Mouse (Mus musculus): ENCODE measurements around the gene Baiap2. TPM values are rescaled to one million over a fixed set of nuclear protein-coding genes. Genes with fewer than 3 reads are reported as not detected.

The Baiap2 gene
- total RNA-seq, 2 experiments from 2014 or later = 197 to 200 TPM

DNA sequence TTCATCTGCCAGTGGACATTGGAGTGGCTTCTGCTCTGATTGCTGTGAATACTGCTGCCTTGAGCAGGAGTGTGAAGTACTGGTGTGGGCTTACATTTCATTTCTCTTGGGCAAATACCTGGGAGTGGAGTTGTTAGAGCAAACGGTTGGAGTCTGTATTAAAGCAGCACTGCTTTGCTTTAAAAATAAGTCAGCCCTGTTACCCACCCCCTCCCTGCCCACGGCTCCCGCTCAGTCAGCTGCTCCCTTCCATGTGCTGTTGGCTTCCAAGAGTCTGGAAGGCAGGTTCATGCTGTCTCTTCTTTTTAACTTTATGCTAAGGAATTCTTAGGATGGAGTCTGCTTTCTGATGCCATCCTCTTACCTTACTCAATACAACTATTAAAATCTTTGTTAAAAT is 18.9 kb downstream of the Baiap2 start:
- DNase-seq (ENCODE audit: low spot score in 2 of 2) = no peak

DNA sequence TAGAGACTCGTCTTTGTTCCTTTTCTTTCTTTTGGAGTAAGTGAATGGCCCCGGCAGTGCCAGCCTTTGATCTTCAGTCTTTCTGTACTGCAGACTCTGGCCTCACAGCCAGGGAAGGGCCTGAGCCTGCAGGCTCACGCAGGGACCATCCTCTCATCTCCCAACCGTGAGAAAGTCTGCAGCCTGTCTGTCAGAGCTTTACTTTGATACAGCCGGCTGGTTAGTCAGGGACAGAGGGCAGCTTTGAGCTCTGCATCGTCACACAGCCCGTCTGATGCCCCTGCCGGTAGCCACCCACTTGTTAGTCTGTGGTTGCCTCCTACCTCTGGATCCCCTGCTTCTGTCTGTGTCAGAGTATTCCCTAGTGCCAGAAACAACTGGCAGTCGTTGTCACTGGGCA is 22.5 kb downstream of the Baiap2 start:
- intact Hi-C loops (cut with DNase I) = no loop called here
- DNase-seq (ENCODE audit: low spot score in 2 of 2) = no peak

More for the DNA sequence above, 18.9 kb downstream of the Baiap2 start:
- intact Hi-C loops (cut with DNase I) = no loop called here

DNA sequence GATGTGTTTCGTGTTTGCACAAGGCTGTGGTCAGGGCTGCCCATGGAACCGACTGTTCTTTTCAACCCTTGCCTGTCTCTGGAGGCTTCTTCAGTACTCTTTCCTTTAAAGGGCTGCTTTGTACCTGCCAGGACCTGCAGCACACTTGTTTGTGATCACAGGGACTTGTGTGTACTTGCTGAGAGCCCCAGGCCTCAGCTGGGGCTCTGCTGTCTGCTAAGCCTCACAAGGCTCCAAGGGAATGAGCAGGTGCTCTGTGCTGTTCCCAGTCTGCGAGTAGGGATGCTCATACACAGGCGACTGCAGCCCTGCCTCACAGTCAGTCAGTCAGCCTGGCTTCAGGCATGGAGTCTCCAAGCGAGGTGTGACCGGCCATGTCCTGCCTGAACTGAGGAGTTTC is 23.7 kb downstream of the Baiap2 start:
- no peak for DNase-seq (ENCODE audit: low spot score in 2 of 2)
- intact Hi-C loops (cut with DNase I) = no loop called here

DNA sequence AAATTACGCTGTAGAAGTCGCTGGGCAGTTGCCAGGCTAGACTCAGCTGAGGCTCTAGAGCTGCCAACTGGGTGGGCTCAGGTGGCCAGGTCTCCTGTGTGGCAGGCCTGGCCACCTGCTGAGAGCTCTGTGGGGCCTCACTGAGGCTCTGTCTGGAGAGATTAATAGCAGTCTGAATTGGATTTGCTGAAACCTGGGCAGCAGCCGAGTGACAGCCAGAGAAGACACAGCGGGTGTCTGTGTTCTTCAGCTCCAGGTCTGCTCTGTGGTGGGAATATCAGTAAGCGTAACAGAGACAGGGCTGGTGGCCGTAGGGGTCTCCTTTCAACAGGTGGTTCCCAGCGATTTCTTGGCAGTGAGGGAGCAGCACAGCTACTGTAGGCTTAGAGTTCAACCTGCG is 24.8 kb downstream of the Baiap2 start:
- intact Hi-C loops (cut with DNase I) = no loop called here
- no peak for DNase-seq (ENCODE audit: low spot score in 2 of 2)

DNA sequence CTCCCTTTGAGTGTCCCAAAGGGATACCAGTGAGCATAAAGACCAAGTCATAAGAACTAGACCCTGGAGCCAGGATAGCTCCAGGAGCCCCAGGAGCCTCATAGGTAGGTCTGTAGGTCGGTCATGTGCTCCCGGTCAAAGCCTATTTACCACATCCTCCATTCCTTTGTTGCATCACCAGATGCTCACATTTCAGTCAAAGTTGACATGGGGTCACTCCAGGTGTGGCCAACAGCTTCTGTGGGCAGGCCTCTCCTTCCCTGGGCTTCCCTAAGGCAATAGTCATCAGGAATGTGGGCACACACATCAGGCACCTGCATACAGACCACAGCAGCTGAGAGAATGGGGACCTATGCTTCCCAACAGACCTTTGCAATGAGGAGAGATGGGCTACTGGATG is 25.3 kb downstream of the Baiap2 start:
- DNase-seq (ENCODE audit: low spot score in 2 of 2) = no peak
- intact Hi-C loops (cut with DNase I) = no loop called here

DNA sequence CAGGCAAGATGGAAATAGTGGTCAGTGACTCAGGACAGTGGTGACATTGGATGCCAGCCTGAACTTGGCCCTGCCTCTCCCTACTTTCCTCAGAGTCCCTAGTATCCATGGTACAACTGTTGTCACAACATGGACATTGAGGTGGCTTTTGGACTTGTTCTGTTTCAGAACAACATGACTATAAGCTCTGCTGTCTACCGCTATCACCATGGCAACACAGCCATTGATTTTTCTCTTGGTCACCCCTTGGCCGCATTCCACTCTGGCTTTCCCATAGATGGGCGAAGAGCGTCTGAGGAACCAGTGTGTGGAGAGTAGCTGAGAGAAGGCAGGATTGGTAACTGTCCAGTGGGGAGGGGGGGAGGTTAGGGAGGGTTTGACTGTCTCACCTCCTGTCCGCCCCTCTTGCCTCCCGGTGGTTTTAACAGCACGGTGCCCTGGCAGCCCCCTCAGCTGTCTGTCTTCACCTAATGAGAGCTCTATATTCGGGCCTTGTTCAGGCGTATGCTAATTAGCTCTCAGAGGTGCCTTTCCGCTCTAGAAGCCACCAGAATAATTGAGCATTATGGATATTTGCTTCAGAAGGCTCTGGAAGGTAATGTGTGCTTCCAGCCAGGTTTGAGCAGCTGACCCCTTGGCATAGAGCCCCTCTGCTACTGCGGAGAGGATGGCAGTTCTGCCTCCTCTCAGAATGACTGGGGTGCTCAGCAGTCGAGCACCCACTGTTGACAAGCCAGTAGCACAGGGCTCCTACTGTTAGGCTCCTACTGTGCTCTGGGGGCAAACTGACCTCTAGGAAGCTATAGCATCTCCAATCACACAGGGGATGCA is 27.7 kb downstream of the Baiap2 start:
- no peak for DNase-seq (ENCODE audit: low spot score in 2 of 2)
- intact Hi-C loops (cut with DNase I) = no loop called here

DNA sequence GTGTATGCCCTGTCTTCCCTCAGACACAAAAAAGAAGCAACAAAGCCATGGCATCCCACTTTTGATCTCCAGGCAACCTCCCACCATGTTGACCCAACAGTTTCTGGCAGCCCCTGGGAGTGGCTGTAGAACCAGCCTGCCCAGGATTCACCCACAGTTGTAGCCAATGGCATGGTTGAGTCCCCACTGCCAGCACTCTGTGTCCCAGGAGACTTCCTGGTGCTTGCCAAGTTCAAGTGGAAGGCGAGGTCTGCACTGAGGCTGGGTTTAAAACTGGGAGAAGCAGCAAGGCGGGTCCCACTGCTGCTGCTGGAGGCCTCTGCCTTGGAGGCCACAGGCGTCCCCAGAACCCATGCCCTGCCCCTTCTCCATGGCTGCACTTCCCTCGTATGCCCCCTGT is 31.2 kb downstream of the Baiap2 start:
- DNase-seq (ENCODE audit: low spot score in 2 of 2) = no peak
- intact Hi-C loops (cut with DNase I) = no loop called here

DNA sequence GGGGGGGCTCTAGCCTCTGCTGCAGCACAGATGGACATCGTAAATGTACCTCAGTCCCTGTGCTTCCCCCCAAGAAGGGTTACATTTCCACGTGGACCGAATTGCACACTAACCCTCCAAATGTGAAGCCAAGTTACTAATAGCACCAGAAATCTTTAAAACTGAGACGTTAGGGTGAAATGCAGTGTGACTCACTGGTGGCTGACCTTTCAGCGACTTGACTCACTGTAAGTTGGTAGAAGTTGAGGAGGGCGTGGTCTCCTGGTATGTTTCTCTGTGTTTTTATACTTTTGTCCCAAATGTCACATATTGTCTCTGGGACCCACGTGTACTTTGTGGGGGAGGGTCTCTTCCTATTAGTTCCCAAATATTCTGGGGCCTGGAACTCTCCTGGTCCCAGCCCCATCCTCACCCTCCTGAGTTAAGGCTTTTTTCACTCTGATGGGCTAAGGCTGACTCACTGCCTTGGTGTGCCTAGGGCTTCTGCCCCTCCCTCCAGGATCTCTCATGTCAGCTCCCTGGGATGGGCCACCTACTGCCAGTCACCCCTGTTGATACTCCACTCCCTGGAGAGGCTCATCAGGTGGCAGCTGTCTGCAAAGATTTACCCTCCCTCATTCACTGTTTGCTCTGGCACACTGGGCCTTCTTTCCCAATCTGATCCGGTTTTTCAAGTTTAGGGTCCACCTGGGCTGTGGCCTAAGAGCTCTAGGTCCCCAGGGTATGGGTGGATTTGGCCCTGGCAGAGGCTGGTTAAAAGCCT is 33.4 kb downstream of the Baiap2 start:
- no peak for DNase-seq (ENCODE audit: low spot score in 2 of 2)
- intact Hi-C loops (cut with DNase I) = no loop called here

DNA sequence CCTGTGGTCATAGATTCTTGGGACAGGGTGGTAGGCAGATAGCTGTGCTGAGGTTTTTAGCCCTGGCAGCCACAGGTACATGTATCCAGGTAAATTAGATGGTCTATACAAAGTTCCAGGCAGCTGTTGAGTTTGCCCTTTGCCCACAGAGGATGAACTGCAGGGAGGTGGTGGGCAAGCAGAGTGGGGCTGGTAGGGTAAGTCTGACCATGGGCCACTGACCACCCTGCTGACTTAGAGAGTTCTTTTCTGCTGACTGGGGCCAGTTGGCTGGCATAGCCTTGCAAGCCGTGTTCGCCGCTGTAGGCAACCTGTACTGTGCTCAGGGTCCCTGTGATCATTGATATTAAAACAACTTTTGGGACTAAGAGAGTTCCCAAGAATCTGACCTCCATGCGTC is 36.1 kb downstream of the Baiap2 start:
- DNase-seq (ENCODE audit: low spot score in 2 of 2) = no peak
- intact Hi-C loops (cut with DNase I) = no loop called here

DNA sequence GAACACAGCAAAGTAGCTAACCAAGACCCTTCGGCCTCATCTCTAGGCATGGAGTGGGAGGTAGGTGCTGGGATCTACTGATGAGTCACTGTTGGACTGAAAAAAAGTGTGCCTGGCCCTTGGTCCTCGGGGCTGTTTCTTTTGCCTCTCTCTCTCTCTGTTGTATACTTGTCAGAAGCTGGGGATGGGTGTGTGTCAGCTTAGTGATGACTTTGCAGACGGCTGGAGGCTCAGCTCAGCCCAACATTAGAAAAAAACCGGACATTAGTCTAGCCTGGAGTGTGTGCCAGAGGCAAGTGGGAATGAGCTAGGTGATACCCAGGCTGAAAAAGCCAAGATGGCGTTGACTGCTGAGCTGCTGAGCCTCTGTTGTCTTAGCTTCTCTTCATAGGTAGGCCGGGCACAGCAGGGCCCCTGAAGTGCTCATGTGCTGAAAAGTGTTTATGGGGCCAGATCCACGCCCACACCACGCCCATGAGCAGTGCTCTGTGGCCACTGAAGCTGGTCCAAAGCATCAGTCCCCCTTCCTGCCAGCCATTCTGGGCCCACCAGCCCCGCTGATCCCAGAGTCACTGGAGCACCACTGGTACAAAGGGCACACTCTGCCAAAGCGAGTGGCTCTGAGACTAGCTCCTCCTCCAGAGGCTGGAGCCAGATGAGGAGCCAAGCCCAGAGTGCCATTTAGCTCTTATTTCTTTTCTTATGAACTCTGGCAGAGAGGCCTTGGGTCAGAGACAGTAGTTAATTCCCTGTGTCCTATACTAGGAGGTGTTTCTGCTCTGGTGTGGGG is 37.2 kb downstream of the Baiap2 start:
- intact Hi-C loops (cut with DNase I) = no loop called here
- no peak for DNase-seq (ENCODE audit: low spot score in 2 of 2)

DNA sequence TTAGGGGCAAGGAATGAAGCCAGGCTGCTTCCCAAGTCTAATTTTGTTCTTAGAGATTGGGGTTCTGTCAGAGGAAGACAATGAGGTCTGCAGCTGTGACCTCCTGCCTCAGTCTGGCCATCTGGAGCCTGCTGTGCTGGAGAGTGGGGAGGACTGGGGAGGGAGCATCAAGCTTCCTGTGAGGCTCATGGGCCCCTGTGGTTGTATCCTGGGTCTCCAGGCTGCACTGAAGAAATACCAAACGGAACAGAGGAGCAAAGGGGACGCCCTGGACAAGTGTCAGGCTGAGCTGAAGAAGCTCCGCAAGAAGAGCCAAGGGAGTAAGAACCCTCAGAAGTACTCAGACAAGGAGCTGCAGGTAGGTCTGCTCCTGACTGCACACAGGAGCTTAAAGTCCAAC is 39.2 kb downstream of the Baiap2 start:
- DNase-seq (ENCODE audit: low spot score in 2 of 2) = no peak
- intact Hi-C loops (cut with DNase I) = no loop called here

DNA sequence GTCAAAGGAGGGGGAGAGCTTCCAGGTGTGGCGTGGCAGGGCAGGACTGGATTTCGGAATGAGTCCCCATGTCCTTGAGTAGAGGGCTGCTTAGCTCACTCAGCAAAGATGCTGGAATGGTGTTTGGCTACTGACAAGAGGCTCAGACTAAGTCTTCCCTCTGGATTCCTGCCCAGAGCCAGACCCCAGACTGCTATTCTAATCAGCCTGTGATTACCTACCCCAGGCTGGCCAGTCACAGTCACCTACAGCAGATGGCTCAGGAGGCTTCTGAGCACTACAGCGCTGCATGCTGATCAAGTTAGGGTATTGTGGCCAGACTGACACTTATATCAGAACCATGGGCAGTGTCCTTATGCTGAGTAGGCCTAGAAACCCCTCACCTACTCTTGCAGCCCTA is 39.7 kb downstream of the Baiap2 start:
- no peak for DNase-seq (ENCODE audit: low spot score in 2 of 2)
- intact Hi-C loops (cut with DNase I) = no loop called here

DNA sequence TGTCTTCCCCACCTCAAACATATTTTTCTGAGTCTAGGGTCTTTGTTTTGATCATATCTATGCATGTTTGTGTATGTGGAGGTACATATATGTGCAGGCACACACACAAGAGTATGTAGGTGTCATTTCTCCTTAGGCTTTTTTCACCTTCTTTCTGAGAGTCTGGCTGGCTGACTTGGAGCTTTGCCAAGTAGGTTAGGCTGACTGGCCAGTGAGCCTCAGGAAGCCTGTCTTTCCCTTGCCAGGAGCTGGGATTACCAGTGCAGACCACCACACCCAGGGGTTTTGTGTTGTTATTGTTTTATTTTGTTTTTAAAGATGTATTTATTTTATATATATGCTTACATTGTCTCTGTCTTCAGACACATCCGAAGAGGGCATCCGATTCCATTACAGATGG is 40.6 kb downstream of the Baiap2 start:
- DNase-seq (ENCODE audit: low spot score in 2 of 2) = no peak
- intact Hi-C loops (cut with DNase I) = no loop called here

DNA sequence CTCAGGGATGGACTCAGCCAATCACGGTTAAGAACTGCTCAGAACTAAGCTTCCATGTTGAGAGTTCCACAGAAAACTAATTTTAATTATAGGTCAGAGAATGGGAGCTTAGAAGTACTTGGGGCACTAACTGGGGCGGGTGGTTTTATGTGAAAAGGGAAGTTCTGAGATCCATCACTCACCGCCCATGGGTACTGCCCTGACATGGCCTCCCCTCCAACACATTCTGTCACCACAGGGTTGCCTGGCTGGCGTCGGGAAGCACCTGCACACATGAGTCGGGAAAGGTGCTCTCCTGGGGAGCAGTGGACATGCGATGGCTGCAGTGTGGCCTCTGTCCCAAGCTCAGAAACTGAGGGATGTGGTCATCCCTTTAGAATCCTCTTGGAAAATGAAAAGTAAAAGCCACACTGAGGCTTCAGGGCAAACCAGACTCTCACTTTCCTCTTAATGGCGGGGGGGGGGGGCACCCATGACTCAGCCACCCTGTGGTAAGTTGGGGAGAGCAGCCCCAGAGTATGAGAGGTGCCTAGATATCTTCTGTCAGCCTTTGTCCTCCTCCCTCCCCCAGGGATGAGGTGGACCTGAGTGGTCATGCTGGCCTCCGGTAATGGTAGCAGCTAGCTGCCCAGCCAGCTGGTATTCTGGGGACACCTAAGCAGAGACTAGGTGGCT is 44.3 kb downstream of the Baiap2 start:
- no peak for DNase-seq (ENCODE audit: low spot score in 2 of 2)

DNA sequence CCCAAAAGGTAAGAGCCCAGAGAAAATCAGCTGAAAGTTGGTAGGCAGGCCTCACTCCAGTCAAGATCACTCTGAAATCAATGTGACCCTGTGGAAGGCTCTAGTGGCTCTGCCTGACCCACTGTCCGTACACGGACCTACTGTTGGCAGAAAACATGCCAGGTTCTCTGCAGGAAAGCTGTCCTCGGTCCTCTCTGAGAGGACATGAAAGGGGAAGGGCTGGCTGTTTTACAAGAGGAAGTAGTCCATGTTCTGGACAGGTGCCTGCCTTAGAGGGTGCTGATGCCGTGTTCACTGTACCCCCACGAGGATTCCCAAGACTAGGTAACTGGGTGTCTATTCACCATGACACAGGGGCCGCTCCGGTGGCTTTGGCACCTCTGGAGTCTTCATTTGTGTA is 45.3 kb downstream of the Baiap2 start:
- intact Hi-C loops (cut with DNase I) = no loop called here
- DNase-seq (ENCODE audit: low spot score in 2 of 2) = no peak

More for the DNA sequence above, 44.3 kb downstream of the Baiap2 start:
- intact Hi-C loops (cut with DNase I) = no loop called here

DNA sequence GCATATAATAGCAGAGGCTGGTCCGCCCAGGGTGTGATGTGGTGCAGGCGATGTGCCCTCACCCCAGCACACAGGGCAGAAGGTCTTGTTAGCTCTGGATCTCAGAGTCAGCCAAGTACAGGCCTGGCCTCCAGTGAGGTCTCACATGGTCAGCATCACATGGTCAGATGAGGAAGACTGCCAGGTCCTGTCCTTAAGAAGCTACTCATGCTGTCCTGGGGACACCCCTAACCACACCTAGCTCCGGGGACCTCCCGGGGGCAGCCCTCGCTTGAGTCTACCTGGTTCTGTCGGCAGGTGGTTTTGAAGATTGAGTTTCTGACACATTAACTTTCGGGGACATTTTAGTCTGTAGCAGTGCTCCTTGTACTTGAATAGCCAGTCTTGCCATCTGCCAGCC is 45.8 kb downstream of the Baiap2 start:
- intact Hi-C loops (cut with DNase I) = no loop called here
- DNase-seq (ENCODE audit: low spot score in 2 of 2) = no peak

DNA sequence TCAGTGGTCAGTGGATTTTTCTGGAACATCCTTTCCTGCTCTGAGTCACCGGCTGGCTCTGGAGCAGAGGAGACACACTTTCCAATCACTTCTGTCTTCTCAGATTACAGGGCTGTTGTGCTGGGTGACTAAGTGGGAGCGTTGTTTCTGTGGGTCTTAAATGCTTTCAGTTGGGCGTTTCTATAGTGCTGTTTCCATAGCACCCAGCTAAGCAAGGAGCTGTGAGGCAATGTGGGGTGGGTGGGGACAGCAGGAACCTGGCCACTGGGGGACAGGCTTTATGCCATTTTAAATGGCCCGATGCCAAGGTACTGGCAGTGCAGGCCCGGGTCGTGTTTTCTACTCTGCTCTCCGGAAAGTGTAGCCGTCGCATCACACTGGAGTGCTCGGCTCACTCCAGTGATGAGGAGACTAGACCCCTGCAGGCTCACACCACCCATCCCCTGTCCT is 46.6 kb downstream of the Baiap2 start:
- DNase-seq (ENCODE audit: low spot score in 2 of 2) = peak; percentile 64 to 91
- intact Hi-C loops (cut with DNase I) = no loop called here

DNA sequence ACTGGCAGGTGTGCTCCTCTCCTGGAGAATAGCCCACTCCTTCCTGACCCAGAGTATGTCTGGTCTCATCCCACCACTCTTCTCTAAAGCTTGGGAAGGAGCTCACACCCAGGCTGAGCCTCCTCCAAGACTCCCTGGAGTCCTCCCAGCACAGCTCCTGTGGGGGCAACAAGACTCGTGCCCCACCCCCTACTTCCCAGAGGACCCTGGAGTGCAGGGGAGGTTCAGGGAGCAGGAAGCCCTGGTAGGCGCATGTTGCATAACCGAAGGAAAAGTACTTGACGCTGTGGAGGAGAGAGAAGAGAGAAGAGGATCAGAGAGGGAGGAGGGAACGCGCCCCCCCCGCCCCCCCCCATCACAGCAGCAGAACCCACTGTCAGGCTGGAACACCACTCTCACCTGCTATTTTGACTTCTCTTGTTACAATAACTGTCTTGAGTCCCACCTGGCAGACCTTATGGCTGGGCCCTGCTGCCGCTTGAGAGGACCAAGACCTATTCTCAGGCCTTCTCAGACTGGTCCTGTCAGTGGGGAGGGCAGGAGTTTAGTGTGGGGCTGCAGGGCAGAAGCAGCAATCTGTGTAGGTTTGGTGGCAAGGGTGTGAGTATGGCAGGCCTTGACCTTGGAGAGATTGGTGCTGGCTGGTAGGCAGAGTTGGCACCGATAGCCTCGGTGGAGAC is 48.2 kb downstream of the Baiap2 start:
- intact Hi-C loops (cut with DNase I) = loop anchor here (2.0 kb wide), 1 partner anchor 48 kb away; the partner anchor contains the start of gene Baiap2
- DNase-seq (ENCODE audit: low spot score in 2 of 2) = peak in 1 of 2 experiments; percentile 54

DNA sequence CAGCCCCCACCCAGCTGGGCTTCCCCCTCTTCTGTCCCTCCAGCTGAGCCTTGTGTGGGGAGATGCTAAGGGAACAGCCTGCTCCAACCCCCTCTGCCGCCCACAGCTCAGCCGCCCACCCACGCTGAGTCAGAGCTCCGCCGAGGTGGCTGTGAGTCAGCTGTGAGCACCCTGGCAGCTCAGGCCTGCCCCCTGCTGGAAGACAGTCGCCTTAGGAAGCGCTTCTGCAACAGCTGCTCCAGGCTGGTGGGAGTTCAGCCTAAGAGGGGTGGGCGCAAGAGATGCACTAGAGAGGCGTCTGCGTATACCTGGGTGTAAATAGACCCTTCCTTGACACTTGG is 48.7 kb downstream of the Baiap2 start:
- peak; percentile 97 for DNase-seq (ENCODE audit: low spot score in 2 of 2)
- intact Hi-C loops (cut with DNase I) = loop anchor here (2.0 kb wide), 1 partner anchor 49 kb away; the partner anchor contains the start of gene Baiap2

Measured in left cerebral cortex, postnatal 14 days (tissue).